Mouse (Mus musculus) intestine, embryonic 15.5 days (tissue): ENCODE results near the gene Itgb6. TPM values are rescaled to one million over a fixed set of nuclear protein-coding genes. Genes with fewer than 3 reads are reported as not detected.

Source experiments
- ATAC-seq: fragments of 200-750 bp; cut with Nextera tagmentation; 2 replicates; pipeline ENCODE4 v1.8.0; 2017; ENCODE audit warnings: moderate TSS enrichment, moderate library complexity
- H3K27ac ChIP-seq: fragments of 300-500 bp; sonication (generic); 2 replicates; pipeline ENCODE4 v1.5.1; 2015; ENCODE audit warnings: mild to moderate bottlenecking, inconsistent platforms
- H3K27me3 ChIP-seq: fragments of 300-500 bp; sonication (generic); replicated peaks from 2 replicates; pipeline ENCODE4 v1.6.1; 2015; ENCODE audit warnings: inconsistent platforms
- H3K36me3 ChIP-seq: fragments of 300-500 bp; sonication (generic); 2 replicates; pipeline ENCODE4 v1.6.1; 2015; ENCODE audit warnings: inconsistent platforms
- H3K4me1 ChIP-seq: fragments of 300-500 bp; sonication (generic); replicated peaks from 2 replicates; pipeline ENCODE4 v1.6.1; 2015; ENCODE audit warnings: inconsistent platforms
- H3K4me2 ChIP-seq: fragments of 300-500 bp; sonication (generic); replicated peaks from 2 replicates; pipeline ENCODE4 v1.6.1; 2015; ENCODE audit warnings: mild to moderate bottlenecking, inconsistent platforms
- H3K4me3 ChIP-seq: fragments of 300-500 bp; sonication (generic); replicated peaks from 2 replicates; pipeline ENCODE4 v1.5.1; 2015; ENCODE audit warnings: inconsistent platforms
- H3K9ac ChIP-seq: fragments of 300-500 bp; sonication (generic); 2 replicates; pipeline ENCODE4 v1.6.1; 2015; ENCODE audit warnings: inconsistent platforms
- H3K9me3 ChIP-seq: fragments of 300-500 bp; sonication (generic); 2 replicates; pipeline ENCODE4 v1.6.1; 2016; ENCODE audit warnings: inconsistent platforms
- WGBS: fragments of 180-500 bp; shearing (Covaris S2); methylation state at CpG from one replicate; pipeline ENCODE4 v1.1.7; 2015; 5-methylcytosine and 5-hydroxymethylcytosine counted together
- polyA plus RNA-seq: library from polyadenylated mRNA; unstranded; fragments of >200 nt; fragmentation: Nextera tagmentation; extraction: Ambion mirVana; gene quantifications from 2 replicates; pipeline ENCODE4 v1.2.1, GENCODE M21; 2015

Gene Itgb6
- polyA plus RNA-seq, 1 experiment from 2014 or later: 9.0 TPM

GRCm38 (mm10) chr2:60728902-60729585, 6.6 kb upstream of the Itgb6 start:
- no peak for ATAC-seq
- H3K4me2 ChIP-seq: no peak overlapping the region
- 46% methylated on average over 10 of the region's 10 CpGs for WGBS

GRCm38 (mm10) chr2:60724660-60725059, 2.2 kb upstream of the Itgb6 start:
- ATAC-seq: no peak
- Histone ChIP-seq H3K4me1 (0 out of 2 replicates have a peak, but pooled peaks cover 2% of the 10 kb centered on the region), H3K4me3 (no peak overlapping the region), H3K36me3 (no peaks in the 10 kb centered on the region), H3K27me3 (no peaks in the 10 kb centered on the region), H3K27ac (no peak overlapping the region), H3K4me2 (no peak overlapping the region), H3K9ac (no peak overlapping the region), H3K9me3 (no peaks in the 10 kb centered on the region)
- WGBS: 84% methylated on average over 2 of the region's 2 CpGs

More at GRCm38 (mm10) chr2:60728902-60729585, 6.6 kb upstream of the Itgb6 start:
- H3K27ac ChIP-seq: no peak overlapping the region
- no peaks in the 10 kb centered on the region for H3K36me3 ChIP-seq
- H3K4me3 ChIP-seq: no peak overlapping the region
- H3K9me3 ChIP-seq: no peaks in the 10 kb centered on the region
- H3K4me1 ChIP-seq: 0 out of 2 replicates have a peak, but pooled peaks cover 2% of the 10 kb centered on the region
- H3K9ac ChIP-seq: no peak overlapping the region
- no peaks in the 10 kb centered on the region for H3K27me3 ChIP-seq

- H3K4me3 ChIP-seq: no peak overlapping the region
- no peak overlapping the region for H3K9ac ChIP-seq
- WGBS: 85% methylated on average over 3 of the region's 3 CpGs
- no peaks in the 10 kb centered on the region for H3K9me3 ChIP-seq
- no peak overlapping the region for H3K4me2 ChIP-seq
- H3K27me3 ChIP-seq: no peaks in the 10 kb centered on the region
- no peak overlapping the region for H3K27ac ChIP-seq
- no peaks in the 10 kb centered on the region for H3K4me1 ChIP-seq
- H3K36me3 ChIP-seq: no peaks in the 10 kb centered on the region
- ATAC-seq: no peak
Observed at GRCm38 (mm10) chr2:60722967-60723366, 524 bp upstream of the Itgb6 start.

GRCm38 (mm10) chr2:60720906-60721305, 1.5 kb downstream of the Itgb6 start:
- no peak for ATAC-seq
- 29% methylated on average over 5 of the region's 5 CpGs for WGBS
- H3K27ac ChIP-seq: no peak overlapping the region

GRCm38 (mm10) chr2:60720205-60720604, 2.2 kb downstream of the Itgb6 start:
- peak; percentile 53; the same call in 1 of the 2 replicates for ATAC-seq
- no peaks in the 10 kb centered on the region for H3K36me3 ChIP-seq
- 0 out of 2 replicates have a peak, but pooled peaks cover 4% of the 10 kb centered on the region for H3K4me1 ChIP-seq
- no peaks in the 10 kb centered on the region for H3K9me3 ChIP-seq
- H3K27me3 ChIP-seq: no peaks in the 10 kb centered on the region
- no peak overlapping the region for H3K27ac ChIP-seq
- 73% methylated on average over 8 of the region's 8 CpGs for WGBS
- no peak overlapping the region for H3K4me2 ChIP-seq
- H3K4me3 ChIP-seq: no peak overlapping the region
- no peak overlapping the region for H3K9ac ChIP-seq

More at GRCm38 (mm10) chr2:60720906-60721305, 1.5 kb downstream of the Itgb6 start:
- H3K4me2 ChIP-seq: no peak overlapping the region
- H3K9me3 ChIP-seq: no peaks in the 10 kb centered on the region
- H3K27me3 ChIP-seq: no peaks in the 10 kb centered on the region
- 0 out of 2 replicates have a peak, but pooled peaks cover 4% of the 10 kb centered on the region for H3K4me1 ChIP-seq
- no peak overlapping the region for H3K4me3 ChIP-seq
- no peaks in the 10 kb centered on the region for H3K36me3 ChIP-seq
- H3K9ac ChIP-seq: no peak overlapping the region

GRCm38 (mm10) chr2:60717348-60717747, 5.1 kb downstream of the Itgb6 start:
- H3K4me3 ChIP-seq: no peak overlapping the region

GRCm38 (mm10) chr2:60716549-60716948, 5.9 kb downstream of the Itgb6 start:
- ATAC-seq: peak; percentile 42
- H3K4me3 ChIP-seq: no peak overlapping the region
- H3K4me2 ChIP-seq: no peak overlapping the region
- no peaks in the 10 kb centered on the region for H3K9me3 ChIP-seq
- H3K27me3 ChIP-seq: no peaks in the 10 kb centered on the region
- no peaks in the 10 kb centered on the region for H3K36me3 ChIP-seq
- no peak overlapping the region for H3K9ac ChIP-seq
- peaks cover 8% of the 10 kb centered on the region; the same call in 1 of the 2 replicates for H3K4me1 ChIP-seq
- no peak overlapping the region for H3K27ac ChIP-seq

More at GRCm38 (mm10) chr2:60717348-60717747, 5.1 kb downstream of the Itgb6 start:
- Histone ChIP-seq H3K27ac (no peak overlapping the region), H3K27me3 (no peaks in the 10 kb centered on the region), H3K4me2 (peak overlapping the region; percentile 19), H3K4me1 (peaks cover 8% of the 10 kb centered on the region; the same call in 1 of the 2 replicates), H3K36me3 (no peaks in the 10 kb centered on the region), H3K9me3 (no peaks in the 10 kb centered on the region), H3K9ac (no peak overlapping the region)
- 73% methylated on average over 13 of the region's 13 CpGs for whole genome bisulfite sequencing
- no peak for ATAC-seq

- H3K9ac ChIP-seq: no peak overlapping the region
- H3K9me3 ChIP-seq: no peaks in the 10 kb centered on the region
- no peaks in the 10 kb centered on the region for H3K36me3 ChIP-seq
- peaks cover 8% of the 10 kb centered on the region; the same call in 1 of the 2 replicates for H3K4me1 ChIP-seq
- no peak overlapping the region for H3K27ac ChIP-seq
- no peak overlapping the region for H3K4me3 ChIP-seq
- H3K27me3 ChIP-seq: no peaks in the 10 kb centered on the region
- 69% methylated on average over 13 of the region's 13 CpGs for WGBS
- ATAC-seq: no peak
- no peak overlapping the region for H3K4me2 ChIP-seq
Observed at GRCm38 (mm10) chr2:60715771-60716170, 6.7 kb downstream of the Itgb6 start.

- Histone ChIP-seq H3K27me3 (no peaks in the 10 kb centered on the region), H3K4me3 (no peak overlapping the region), H3K27ac (no peak overlapping the region), H3K9me3 (no peaks in the 10 kb centered on the region), H3K4me2 (no peak overlapping the region), H3K4me1 (peaks cover 8% of the 10 kb centered on the region; the same call in 1 of the 2 replicates), H3K9ac (no peak overlapping the region), H3K36me3 (no peaks in the 10 kb centered on the region)
- 68% methylated on average over 8 of the region's 8 CpGs for WGBS
- ATAC-seq: no peak
Observed at GRCm38 (mm10) chr2:60714971-60715502, 7.4 kb downstream of the Itgb6 start.

GRCm38 (mm10) chr2:60714475-60714874, 8.0 kb downstream of the Itgb6 start:
- H3K9ac ChIP-seq: no peak overlapping the region
- H3K4me3 ChIP-seq: no peak overlapping the region
- no peaks in the 10 kb centered on the region for H3K36me3 ChIP-seq
- no peaks in the 10 kb centered on the region for H3K27me3 ChIP-seq
- no peak overlapping the region for H3K27ac ChIP-seq
- no peaks in the 10 kb centered on the region for H3K9me3 ChIP-seq
- 57% methylated on average over 7 of the region's 7 CpGs for WGBS
- no peak overlapping the region for H3K4me2 ChIP-seq
- H3K4me1 ChIP-seq: peaks cover 8% of the 10 kb centered on the region; the same call in 1 of the 2 replicates
- no peak for ATAC-seq

GRCm38 (mm10) chr2:60713857-60714256, 8.6 kb downstream of the Itgb6 start:
- H3K9ac ChIP-seq: no peak overlapping the region
- no peak overlapping the region for H3K4me3 ChIP-seq
- no peak overlapping the region for H3K4me2 ChIP-seq
- peak; percentile 48; the same call in 1 of the 2 replicates for ATAC-seq
- 53% methylated on average over 8 of the region's 8 CpGs for WGBS
- H3K4me1 ChIP-seq: peaks cover 8% of the 10 kb centered on the region; the same call in 1 of the 2 replicates
- H3K9me3 ChIP-seq: no peaks in the 10 kb centered on the region
- no peaks in the 10 kb centered on the region for H3K36me3 ChIP-seq
- no peaks in the 10 kb centered on the region for H3K27me3 ChIP-seq
- no peak overlapping the region for H3K27ac ChIP-seq

GRCm38 (mm10) chr2:60712891-60713290, 9.6 kb downstream of the Itgb6 start:
- Histone ChIP-seq H3K9ac (no peak overlapping the region), H3K27me3 (no peaks in the 10 kb centered on the region), H3K27ac (no peak overlapping the region), H3K4me3 (no peak overlapping the region), H3K4me2 (no peak overlapping the region), H3K9me3 (no peaks in the 10 kb centered on the region), H3K4me1 (peaks cover 8% of the 10 kb centered on the region; the same call in 1 of the 2 replicates), H3K36me3 (no peaks in the 10 kb centered on the region)
- 80% methylated on average over 5 of the region's 5 CpGs for WGBS
- no peak for ATAC-seq
